Mouse (Mus musculus) small intestine, adult 2 months (tissue): ENCODE measurements around the gene Sugct.

ENCODE experiments used
- CTCF ChIP-seq: fragments of 200-500 bp; IDR thresholded peaks from 2 replicates; pipeline ENCODE4 v1.5.1; 2012; ENCODE audit warnings: low read depth, mild to moderate bottlenecking, control low read depth, inconsistent platforms, low read length, moderate library complexity, mixed read lengths; ENCODE audit not compliant: insufficient replicate concordance, insufficient read length; ENCODE audit errors: extremely low read depth
- POLR2A ChIP-seq: fragments of 200-500 bp; IDR thresholded peaks from 2 replicates; pipeline ENCODE4 v1.6.1; 2012; ENCODE audit warnings: low read depth, mild to moderate bottlenecking, control low read depth, inconsistent platforms, low read length, moderate library complexity

DNA sequence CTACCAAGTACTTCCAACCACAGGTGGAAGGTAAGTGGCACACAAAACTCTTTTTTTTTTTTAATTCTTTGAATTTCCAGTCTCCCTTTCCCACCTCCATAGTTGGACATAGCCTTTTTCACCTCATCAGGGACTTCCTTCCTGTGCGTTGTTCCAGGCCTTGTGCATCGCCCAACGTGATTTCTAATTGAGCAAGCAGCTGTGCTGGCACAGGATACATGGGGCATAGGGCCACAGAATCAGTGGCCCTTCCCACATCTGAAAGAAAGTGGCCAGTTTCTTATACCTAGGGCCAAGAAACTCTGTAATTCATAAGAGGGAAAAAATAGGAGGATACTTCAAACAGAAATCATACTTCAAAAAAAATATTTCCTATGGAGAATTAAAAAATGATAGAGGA lies 449.4 kb downstream of the Sugct start:
- no peak for TF ChIP-seq CTCF
- TF ChIP-seq POLR2A: no peak
